Mouse (Mus musculus): ENCODE measurements around the gene Gnaz. TPM values are rescaled to one million over a fixed set of nuclear protein-coding genes. Genes with fewer than 3 reads are reported as not detected.

The Gnaz gene
- polyA plus RNA-seq, 1 experiment: 5.3 TPM

GRCm38 (mm10) chr10:75060217-75060842 is 93.4 kb downstream of the Gnaz start, which contains the start of gene Bcr:
Gene Bcr (plus strand): TSS chr10:75060592.
- H3K4me1 ChIP-seq (ENCODE audit: control insufficient read depth, insufficient read depth, insufficient read length): peaks cover 23% of the 10 kb centered on the region
- TF ChIP-seq CTCF (IDR thresholded peaks at IDR 0.05; ENCODE audit: extremely low read depth, insufficient read depth, insufficient read length, insufficient replicate concordance) (no peak), POLR2A (IDR thresholded peaks at IDR 0.05; ENCODE audit: low read depth, low read length) (no peak)
- under 1% methylated on average over 52 of the region's 73 CpGs for WGBS

GRCm38 (mm10) chr10:75060843-75061235 is 93.9 kb downstream of the Gnaz start:
- DNase-seq (ENCODE audit: low read depth in 1 of 2, low spot score in 2 of 2): no peak
- under 1% methylated on average over 27 of the region's 48 CpGs for WGBS
- Histone ChIP-seq H3K27me3 (ENCODE audit: control insufficient read depth, insufficient read depth, low read length) (peaks cover 9% of the 10 kb centered on the region; the same call in 1 of the 2 replicates), H3K4me1 (ENCODE audit: control insufficient read depth, insufficient read depth, insufficient read length) (peaks cover 26% of the 10 kb centered on the region), H3K36me3 (ENCODE audit: control insufficient read depth, insufficient read depth, low read length) (no peaks in the 10 kb centered on the region), H3K27ac (ENCODE audit: insufficient read depth, low read length) (no peak overlapping the region), H3K4me3 (ENCODE audit: extremely low read depth, insufficient read depth, insufficient read length) (peak overlapping the region; percentile 86)
- TF ChIP-seq POLR2A (IDR thresholded peaks at IDR 0.05; ENCODE audit: low read depth, low read length) (no peak), CTCF (IDR thresholded peaks at IDR 0.05; ENCODE audit: extremely low read depth, insufficient read depth, insufficient read length, insufficient replicate concordance) (no peak)

More at GRCm38 (mm10) chr10:75060217-75060842, 93.4 kb downstream of the Gnaz start, which contains the start of gene Bcr:
- DNase-seq (ENCODE audit: low read depth in 1 of 2, low spot score in 2 of 2): peak in 1 of 2 experiments; percentile 71
- peak within 1 kb of the TSS; percentile 86 for H3K4me3 ChIP-seq (ENCODE audit: extremely low read depth, insufficient read depth, insufficient read length)
- no peak within 1 kb of the TSS for H3K27ac ChIP-seq (ENCODE audit: insufficient read depth, low read length)
- H3K36me3 ChIP-seq (ENCODE audit: control insufficient read depth, insufficient read depth, low read length): no peaks in the 10 kb centered on the region
- H3K27me3 ChIP-seq (ENCODE audit: control insufficient read depth, insufficient read depth, low read length): peaks cover 9% of the 10 kb centered on the region; the same call in 1 of the 2 replicates

GRCm38 (mm10) chr10:75061341-75062188 is 94.6 kb downstream of the Gnaz start:
- no peak for DNase-seq (ENCODE audit: low read depth in 1 of 2, low spot score in 2 of 2)
- Histone ChIP-seq H3K27me3 (ENCODE audit: control insufficient read depth, insufficient read depth, low read length) (peaks cover 9% of the 10 kb centered on the region; the same call in 1 of the 2 replicates), H3K4me3 (ENCODE audit: extremely low read depth, insufficient read depth, insufficient read length) (peak overlapping the region; percentile 86), H3K4me1 (ENCODE audit: control insufficient read depth, insufficient read depth, insufficient read length) (peaks cover 23% of the 10 kb centered on the region), H3K27ac (ENCODE audit: insufficient read depth, low read length) (no peak overlapping the region), H3K36me3 (ENCODE audit: control insufficient read depth, insufficient read depth, low read length) (no peaks in the 10 kb centered on the region)
- WGBS: 5% methylated on average over 71 of the region's 71 CpGs
- no peak for TF ChIP-seq POLR2A (IDR thresholded peaks at IDR 0.05; ENCODE audit: low read depth, low read length)
- TF ChIP-seq CTCF (IDR thresholded peaks at IDR 0.05; ENCODE audit: extremely low read depth, insufficient read depth, insufficient read length, insufficient replicate concordance): no peak

GRCm38 (mm10) chr10:75062189-75062561 is 95.2 kb downstream of the Gnaz start:
- Histone ChIP-seq H3K4me1 (ENCODE audit: control insufficient read depth, insufficient read depth, insufficient read length) (peaks cover 23% of the 10 kb centered on the region), H3K27me3 (ENCODE audit: control insufficient read depth, insufficient read depth, low read length) (peaks cover 9% of the 10 kb centered on the region; the same call in 1 of the 2 replicates), H3K4me3 (ENCODE audit: extremely low read depth, insufficient read depth, insufficient read length) (peak overlapping the region; percentile 86; the same call in 1 of the 2 replicates), H3K36me3 (ENCODE audit: control insufficient read depth, insufficient read depth, low read length) (no peaks in the 10 kb centered on the region), H3K27ac (ENCODE audit: insufficient read depth, low read length) (no peak overlapping the region)
- no peak for DNase-seq (ENCODE audit: low read depth in 1 of 2, low spot score in 2 of 2)
- TF ChIP-seq CTCF (IDR thresholded peaks at IDR 0.05; ENCODE audit: extremely low read depth, insufficient read depth, insufficient read length, insufficient replicate concordance) (no peak), POLR2A (IDR thresholded peaks at IDR 0.05; ENCODE audit: low read depth, low read length) (no peak)
- WGBS: 11% methylated on average over 6 of the region's 6 CpGs

GRCm38 (mm10) chr10:75062621-75063020 is 95.6 kb downstream of the Gnaz start:
- DNase-seq (ENCODE audit: low read depth in 1 of 2, low spot score in 2 of 2): no peak
- Histone ChIP-seq H3K4me1 (ENCODE audit: control insufficient read depth, insufficient read depth, insufficient read length) (peaks cover 23% of the 10 kb centered on the region), H3K27me3 (ENCODE audit: control insufficient read depth, insufficient read depth, low read length) (peaks cover 9% of the 10 kb centered on the region; the same call in 1 of the 2 replicates), H3K4me3 (ENCODE audit: extremely low read depth, insufficient read depth, insufficient read length) (no peak overlapping the region), H3K36me3 (ENCODE audit: control insufficient read depth, insufficient read depth, low read length) (no peaks in the 10 kb centered on the region), H3K27ac (ENCODE audit: insufficient read depth, low read length) (no peak overlapping the region)
- 23% methylated on average over 6 of the region's 6 CpGs for WGBS
- TF ChIP-seq CTCF (IDR thresholded peaks at IDR 0.05; ENCODE audit: extremely low read depth, insufficient read depth, insufficient read length, insufficient replicate concordance): no peak
- TF ChIP-seq POLR2A (IDR thresholded peaks at IDR 0.05; ENCODE audit: low read depth, low read length): no peak

GRCm38 (mm10) chr10:75063301-75063965 is 96.5 kb downstream of the Gnaz start:
- WGBS: 40% methylated on average over 12 of the region's 12 CpGs
- no peak for DNase-seq (ENCODE audit: low read depth in 1 of 2, low spot score in 2 of 2)
- Histone ChIP-seq H3K36me3 (ENCODE audit: control insufficient read depth, insufficient read depth, low read length) (no peaks in the 10 kb centered on the region), H3K27me3 (ENCODE audit: control insufficient read depth, insufficient read depth, low read length) (peaks cover 9% of the 10 kb centered on the region; the same call in 1 of the 2 replicates), H3K4me3 (ENCODE audit: extremely low read depth, insufficient read depth, insufficient read length) (no peak overlapping the region), H3K4me1 (ENCODE audit: control insufficient read depth, insufficient read depth, insufficient read length) (peaks cover 23% of the 10 kb centered on the region), H3K27ac (ENCODE audit: insufficient read depth, low read length) (no peak overlapping the region)
- no peak for TF ChIP-seq POLR2A (IDR thresholded peaks at IDR 0.05; ENCODE audit: low read depth, low read length)
- TF ChIP-seq CTCF (IDR thresholded peaks at IDR 0.05; ENCODE audit: extremely low read depth, insufficient read depth, insufficient read length, insufficient replicate concordance): no peak
